Mouse (Mus musculus) A20 (cell line): ENCODE data around the gene Myo18a.

Experiments
- DNase-seq: peaks from one replicate; pipeline ENCODE4 v3.0.0-alpha.2; 2011; ENCODE audit warnings: low read depth, low spot score

The Myo18a gene

DNA sequence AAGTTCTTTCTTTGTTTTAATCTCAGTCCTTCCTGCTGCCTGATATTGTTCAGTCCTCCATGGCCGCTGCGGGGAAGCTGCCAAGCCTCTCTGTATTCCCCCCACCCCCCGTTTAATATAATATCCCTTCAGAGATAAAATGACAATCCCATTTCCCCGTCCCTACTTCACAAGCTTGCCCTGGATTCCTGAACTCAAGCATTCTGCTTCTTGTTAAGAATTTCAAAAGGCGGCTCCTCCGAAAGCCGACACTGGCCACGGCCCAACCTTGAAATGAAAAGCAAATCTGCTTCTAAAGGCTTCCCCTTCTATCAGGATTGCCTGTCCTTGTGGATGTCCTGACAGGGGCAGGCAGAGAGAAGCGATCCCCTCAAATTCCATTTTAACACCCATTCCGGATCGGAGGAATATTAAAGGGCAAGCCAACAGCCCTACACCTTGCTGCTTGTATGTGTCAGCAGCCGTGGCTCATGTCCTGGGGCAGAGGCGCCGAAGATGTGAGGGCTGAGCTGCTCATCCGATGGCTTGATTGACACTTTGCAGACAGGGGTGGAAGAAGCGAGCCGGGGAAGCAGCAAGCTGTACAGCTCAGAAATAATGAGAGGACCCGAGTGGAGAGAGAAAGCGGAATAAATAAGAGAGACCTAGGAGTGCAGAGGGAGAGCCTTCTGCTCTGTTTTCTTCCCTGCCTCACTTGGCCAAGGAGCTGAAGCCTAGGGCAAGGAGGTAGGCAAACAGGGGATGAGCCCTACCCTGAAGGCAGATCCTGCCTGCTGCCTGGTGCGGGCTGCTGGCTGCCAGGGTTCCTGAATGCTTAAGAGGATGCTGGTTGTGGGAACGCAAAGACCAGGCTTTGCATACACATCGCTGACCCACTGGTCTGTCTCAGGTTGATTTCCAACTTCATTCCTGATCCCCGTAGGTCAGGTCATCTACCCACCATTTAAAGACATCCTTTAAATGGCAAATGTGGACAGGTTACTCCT, 134.1 kb downstream of the Myo18a start:
- DNase-seq = no peak

DNA sequence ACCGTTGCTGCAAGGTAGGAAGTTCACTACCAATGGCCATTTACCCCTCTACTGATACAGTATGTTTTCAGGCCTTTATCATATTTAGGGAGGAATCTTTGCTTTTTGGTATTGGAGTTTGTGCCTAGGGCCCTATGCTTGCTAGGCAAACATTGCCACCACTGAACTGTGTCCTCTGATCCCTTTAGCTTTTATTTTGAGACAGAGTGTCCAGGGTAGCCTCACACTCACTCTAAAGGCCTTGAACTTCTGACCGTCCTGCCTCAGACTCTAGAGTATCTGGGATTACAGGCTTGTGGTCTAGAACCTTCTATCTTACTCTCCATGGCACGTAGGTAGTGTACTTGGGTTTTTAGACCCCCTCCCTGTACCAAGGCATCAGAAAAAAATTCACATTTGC, 137.1 kb downstream of the Myo18a start:
- no peak for DNase-seq

DNA sequence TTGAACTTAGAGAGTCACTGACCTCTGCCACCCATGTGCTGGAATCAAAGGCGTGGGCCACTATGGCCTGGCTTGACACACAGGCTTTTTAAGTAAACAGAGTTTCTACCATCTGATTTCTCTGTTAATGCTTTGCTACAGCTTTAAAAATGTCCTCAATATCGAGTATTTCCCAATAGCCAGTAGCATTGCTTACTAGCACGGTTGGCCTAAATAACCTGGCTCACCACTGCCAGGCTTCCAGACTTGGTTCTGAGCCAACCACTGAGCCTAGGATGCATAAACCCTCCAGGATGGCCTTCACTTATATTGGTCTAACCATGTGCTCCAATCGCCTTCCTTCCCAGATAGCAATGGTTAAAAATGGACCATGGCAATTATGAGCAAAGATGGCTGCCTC, 137.7 kb downstream of the Myo18a start:
- DNase-seq = no peak

DNA sequence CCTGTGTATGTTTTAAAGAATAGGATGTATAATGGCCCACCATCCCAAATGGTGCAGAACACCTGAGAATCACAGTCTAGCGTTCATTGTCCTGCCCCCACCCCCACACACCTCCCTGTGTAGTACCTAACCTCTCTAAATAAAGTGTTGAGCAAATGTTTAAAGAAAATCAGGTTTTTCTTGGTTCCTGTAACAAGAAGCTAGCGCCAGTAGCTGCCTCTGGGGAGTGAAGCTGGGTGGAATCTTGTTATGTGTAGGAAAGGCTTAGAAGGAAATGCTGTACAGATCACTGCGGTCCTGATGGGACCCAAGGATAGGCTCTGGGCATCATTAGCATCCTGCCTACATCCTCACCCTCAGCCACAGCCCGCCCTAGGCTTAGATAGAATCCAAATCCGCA, 138.3 kb downstream of the Myo18a start:
- DNase-seq = no peak

DNA sequence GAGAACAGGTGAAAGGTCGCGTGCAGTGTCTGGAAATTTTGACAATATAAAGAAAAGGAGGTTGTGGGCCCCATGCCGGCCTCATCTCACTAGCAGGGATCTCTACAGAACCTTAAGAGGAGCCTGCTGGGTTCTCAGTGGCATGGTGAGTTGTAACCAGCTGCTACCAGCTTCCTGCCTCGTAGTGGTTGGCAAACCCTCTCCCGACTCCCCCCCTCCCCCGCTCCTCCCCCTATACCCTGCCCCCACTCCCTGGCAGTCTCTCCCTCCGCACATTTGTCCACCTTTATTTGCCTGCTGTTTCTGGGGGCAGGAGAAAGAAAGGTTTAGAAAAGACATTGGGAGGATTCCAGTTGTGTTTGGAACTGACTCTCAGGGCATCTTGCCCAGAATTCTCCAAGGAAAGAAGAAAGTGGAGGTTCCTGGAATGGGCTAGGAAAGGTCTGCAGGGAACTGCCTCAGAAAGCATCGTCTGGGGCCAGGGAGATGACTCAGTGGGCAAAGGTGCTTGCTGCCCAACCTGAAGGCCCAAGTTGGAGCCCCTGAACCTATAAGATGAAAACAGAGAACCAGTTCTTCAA, 138.8 kb downstream of the Myo18a start:
- no peak for DNase-seq

DNA sequence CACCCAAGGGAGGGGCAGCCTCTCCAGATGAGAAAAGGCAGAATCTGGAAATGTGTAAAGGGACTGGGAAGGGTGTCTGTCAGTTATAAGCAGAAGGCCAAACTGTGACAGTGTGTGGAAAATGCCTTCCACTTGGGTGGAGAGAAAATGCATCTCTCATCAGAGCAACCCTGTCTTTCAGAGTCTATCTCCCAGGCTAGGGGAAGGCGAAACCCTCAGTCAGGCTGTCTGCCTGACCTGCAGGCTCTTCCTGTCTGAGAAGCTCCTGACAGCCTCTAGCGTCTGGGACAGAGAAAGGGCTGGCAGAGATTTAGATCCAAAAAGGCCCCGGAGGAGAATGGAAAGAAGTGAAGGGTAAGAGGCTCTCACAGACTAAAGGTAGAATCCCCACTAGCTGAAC, 140.7 kb downstream of the Myo18a start:
- DNase-seq = no peak

DNA sequence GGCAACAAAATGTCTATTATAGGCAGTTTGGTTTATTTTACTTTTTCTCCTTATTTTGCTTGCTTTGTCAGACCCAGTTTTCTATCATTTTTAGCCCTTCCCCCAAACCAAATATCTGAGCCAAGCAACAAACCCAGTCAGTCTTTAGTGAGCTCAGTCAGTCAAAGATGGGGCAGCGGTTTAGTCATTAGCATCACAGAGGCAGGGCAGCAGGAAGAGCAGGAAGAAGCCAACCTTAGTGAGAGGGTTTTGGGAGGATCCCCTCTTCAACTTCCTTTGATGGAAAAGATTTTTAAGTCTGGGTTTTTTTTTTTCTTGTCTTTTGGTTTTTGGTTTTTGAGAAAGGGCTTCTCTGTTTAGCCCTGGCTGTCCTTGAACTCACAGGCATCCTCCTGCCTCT, 141.7 kb downstream of the Myo18a start:
- no peak for DNase-seq

DNA sequence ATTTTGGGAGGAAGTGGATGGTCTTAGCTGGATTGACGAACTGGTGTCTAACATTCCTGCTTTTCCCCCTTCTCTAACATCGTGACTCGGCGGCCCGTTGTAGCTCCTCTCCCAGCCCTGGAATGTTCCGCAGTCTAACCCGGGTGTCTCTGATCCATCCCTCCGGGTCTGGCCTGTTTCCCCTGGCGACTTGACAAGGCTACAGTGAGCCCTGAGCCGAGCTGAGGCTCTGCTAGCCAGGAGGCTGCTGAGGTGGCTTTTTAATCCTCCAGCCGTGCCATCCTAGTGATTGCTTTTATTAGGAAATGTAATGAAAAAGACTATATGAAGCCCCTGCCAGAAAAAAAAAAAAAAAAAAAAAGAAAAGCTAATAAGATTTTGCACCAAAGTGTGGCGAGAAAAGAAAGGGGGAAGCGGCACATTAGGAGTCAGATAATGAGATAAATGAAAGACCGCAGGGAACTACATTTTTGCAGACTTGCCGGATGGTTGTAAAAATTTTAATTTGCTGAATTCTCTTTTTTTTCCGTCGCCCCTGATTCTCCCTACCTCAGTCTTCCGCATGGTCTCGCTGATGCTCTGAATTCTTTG, 143.1 kb downstream of the Myo18a start:
- no peak for DNase-seq

DNA sequence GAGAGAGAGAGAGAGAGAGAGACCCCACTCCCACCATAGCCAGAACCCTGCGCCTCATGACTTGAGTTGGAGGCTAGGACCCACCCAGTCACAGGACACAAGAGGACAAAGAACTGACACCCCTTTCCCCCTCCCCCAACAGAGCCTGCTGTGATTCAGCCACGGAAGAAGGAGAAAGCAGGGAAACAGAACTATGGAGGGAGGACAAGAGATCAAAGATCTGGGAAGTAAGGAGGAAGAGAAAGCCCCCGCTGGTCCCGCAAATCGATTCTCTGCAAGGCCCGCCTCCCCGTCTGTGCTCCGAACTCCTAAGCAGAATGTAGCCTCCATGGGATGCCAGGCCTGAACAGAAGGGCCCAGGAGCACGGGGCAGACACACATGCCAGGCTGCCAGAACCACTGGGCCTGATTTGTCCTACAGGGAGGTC, 143.7 kb downstream of the Myo18a start:
- DNase-seq = no peak

DNA sequence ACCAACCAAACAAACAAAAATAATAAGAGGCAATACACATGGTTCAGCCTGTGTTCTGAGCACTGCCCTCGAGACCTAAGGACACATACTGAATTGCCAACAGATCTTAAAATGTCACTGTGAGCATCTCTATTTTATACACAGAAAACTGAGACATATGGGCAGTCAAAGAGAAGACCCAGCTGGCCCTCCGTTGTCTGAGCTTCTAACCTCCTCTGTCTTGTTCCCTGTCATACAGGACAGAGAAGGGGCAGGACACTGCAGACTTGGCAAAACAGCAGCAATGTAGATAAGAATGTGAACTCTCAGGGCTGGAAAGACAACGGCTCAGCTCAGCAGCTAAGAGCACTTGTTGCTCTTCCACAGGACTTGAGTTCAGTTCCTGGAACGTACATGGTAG, 145.4 kb downstream of the Myo18a start:
- no peak for DNase-seq

DNA sequence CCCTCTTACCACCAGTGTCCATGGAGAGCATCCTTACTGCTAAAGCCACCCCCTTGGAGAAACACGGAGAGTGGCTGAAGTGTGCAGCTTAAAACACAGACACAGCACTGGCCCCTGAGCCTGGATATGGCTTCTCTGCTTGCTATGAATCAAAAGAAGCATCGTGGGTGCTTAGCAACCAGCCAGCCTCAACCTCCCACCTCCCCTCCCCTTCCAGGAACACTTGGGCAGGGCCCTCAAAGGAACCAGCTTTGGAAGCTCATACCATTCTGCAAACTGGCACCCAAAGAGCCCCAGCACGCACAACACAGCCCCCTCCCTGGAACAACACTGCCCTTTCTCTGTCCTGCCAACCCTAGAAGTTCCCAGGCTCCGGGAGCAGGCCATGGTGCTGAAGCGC, 146.3 kb downstream of the Myo18a start:
- no peak for DNase-seq

DNA sequence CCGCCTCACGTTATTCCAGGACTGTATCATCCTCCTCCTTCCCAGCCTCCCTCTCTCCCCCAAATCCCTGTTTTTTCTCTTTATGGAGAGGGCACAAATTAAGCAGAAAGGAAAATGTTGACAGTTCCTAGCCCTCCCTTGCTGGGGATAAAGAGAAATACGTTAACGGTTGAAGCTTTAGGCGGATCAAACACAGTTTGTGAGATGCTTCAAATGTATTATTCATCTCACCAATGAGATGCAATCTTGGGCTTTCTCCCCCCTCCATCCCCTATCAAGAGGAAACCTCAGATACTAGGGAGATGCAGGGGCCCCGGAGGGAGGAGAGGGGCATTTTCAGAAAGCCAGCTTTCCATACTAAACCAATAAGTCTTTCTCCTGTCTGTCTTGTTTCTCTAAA, 146.7 kb downstream of the Myo18a start:
- DNase-seq = no peak

DNA sequence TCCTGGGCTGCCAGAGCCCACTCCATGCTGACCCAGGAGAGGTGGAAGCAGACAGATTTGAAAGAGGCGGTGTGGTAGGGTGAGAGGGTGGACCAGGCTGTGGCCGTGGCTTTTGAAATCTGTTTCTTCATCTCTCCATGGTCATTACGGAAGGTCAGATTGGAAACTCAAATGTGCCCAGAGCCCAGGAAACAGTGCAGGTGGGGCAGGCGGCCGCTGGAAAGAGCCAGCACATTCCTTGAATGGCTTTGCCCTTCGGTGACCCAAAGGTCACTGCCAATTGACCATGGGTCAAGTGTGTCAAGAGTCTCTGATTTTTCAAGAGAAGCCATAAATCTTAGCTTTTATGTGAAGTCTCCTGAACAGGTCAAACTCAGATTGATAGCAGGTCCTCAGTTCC, 150.5 kb downstream of the Myo18a start:
- DNase-seq = no peak

DNA sequence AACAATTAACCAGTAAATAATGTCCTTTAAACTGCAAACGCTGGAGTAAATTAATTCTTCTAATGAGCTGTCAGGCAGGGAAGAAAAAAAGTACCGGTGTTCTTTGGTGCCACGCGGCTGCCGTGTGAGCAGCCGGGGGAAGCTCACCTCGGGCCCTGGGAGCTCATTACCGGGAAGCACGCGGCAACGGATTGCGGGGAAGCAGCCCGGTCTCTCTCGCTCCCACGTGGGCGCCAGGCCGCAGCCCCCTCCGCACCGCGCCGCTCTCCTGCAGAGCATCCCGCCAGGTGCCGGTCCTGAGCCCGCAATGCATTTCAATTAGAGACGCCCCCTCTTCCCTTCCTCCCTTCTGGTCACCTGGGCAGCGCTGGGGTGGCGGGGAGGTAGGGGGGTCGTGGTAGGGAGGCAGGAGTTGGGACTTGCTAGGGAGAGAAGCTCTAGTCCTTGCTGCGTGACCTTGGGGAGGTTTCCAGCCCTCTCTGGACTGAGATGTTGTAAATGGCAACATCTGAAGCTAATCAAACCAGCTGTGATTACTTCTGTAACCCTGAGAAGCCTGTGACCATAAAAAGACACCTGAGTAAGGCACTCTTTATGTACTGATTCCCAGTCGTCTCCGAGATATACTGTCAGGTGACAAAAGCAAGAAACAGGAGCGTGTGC, 151.7 kb downstream of the Myo18a start:
- DNase-seq = no peak
